Mouse (Mus musculus) CH12.LX (cell line): ENCODE measurements around the gene Lrig2. TPM values are rescaled to one million over a fixed set of nuclear protein-coding genes. Genes with fewer than 3 reads are reported as not detected.
A peak's percentile ranks its signal among the peaks of the same experiment; 100 is the strongest.

Experiments
- DNase-seq: peaks from one replicate; pipeline ENCODE4 v3.0.0-alpha.2; 2013; ENCODE audit errors: extremely low read depth
- H3K27ac ChIP-seq: 2 replicates; pipeline ENCODE4 v1.5.1; 2012; ENCODE audit warnings: low read depth, mild to moderate bottlenecking, control low read depth, moderate library complexity; ENCODE audit not compliant: insufficient read depth
- H3K27me3 ChIP-seq: replicated peaks from 2 replicates; pipeline ENCODE3; 2012; ENCODE audit warnings: inconsistent platforms
- H3K36me3 ChIP-seq, 2 experiments: replicated peaks in 1 of 2; 2 replicates each; pipeline versions ENCODE3 to v1.6.1; 2012; ENCODE audit warnings: inconsistent platforms in 1 of 2, low read length in 1 of 2, mild to moderate bottlenecking in 1 of 2, mixed read lengths in 1 of 2, moderate library complexity in 1 of 2; ENCODE audit not compliant: control insufficient read depth in 1 of 2, insufficient read depth in 1 of 2
- H3K4me1 ChIP-seq, 2 experiments: 2 replicates each; pipeline ENCODE4 v1.6.1; 2012; ENCODE audit warnings: inconsistent platforms in 1 of 2, moderate library complexity in 1 of 2; ENCODE audit not compliant: insufficient read depth in 2 of 2, control insufficient read depth in 1 of 2
- H3K4me2 ChIP-seq: 2 replicates; pipeline ENCODE4 v1.6.1; 2012; ENCODE audit warnings: low read depth, mild to moderate bottlenecking, control low read depth; ENCODE audit not compliant: poor library complexity, insufficient read depth, severe bottlenecking
- H3K4me3 ChIP-seq, 3 experiments: fragments of 150-350 bp in 1 of 3; sonication (generic) in 1 of 3; replicated peaks in 1 of 3; 2 replicates each; pipeline versions ENCODE3 to v1.5.1; 2011 to 2012; ENCODE audit warnings: low read depth in 2 of 3, low read length in 2 of 3, mild to moderate bottlenecking in 2 of 3, moderate library complexity in 2 of 3, control low read depth in 1 of 3, improper control_type of control experiment in 1 of 3, inconsistent platforms in 1 of 3, mixed read lengths in 1 of 3; ENCODE audit not compliant: poor library complexity in 1 of 3
- H3K79me2 ChIP-seq: replicated peaks from 2 replicates; pipeline ENCODE4 v1.6.1; 2012; ENCODE audit warnings: mild to moderate bottlenecking, moderate library complexity; ENCODE audit not compliant: control insufficient read depth, poor library complexity, insufficient read depth, severe bottlenecking; ENCODE audit errors: extremely low read depth
- H3K9ac ChIP-seq: 2 replicates; pipeline ENCODE4 v1.6.1; 2012; ENCODE audit warnings: low read depth, mild to moderate bottlenecking, control low read depth, moderate library complexity; ENCODE audit not compliant: insufficient read depth
- H3K9me3 ChIP-seq: replicated peaks from 2 replicates; pipeline ENCODE3; 2012; ENCODE audit warnings: low read length, inconsistent platforms, mixed read lengths
- BHLHE40 ChIP-seq: IDR thresholded peaks from 2 replicates; pipeline ENCODE4 v1.6.1; 2011; ENCODE audit warnings: mild to moderate bottlenecking, low read depth, low read length, improper control_type of control experiment
- CHD1 ChIP-seq: IDR thresholded peaks from 2 replicates; pipeline ENCODE4 v1.6.1; 2012; ENCODE audit warnings: low read depth, low read length, improper control_type of control experiment, inconsistent platforms
- CTCF ChIP-seq, 2 experiments: IDR thresholded peaks in 1 of 2; conservative IDR thresholded peaks in 1 of 2; 2 replicates each; pipeline ENCODE4 v1.5.1; 2011 to 2012; ENCODE audit warnings: low read depth in 2 of 2, low read length in 2 of 2, improper control_type of control experiment in 1 of 2, inconsistent platforms in 1 of 2, mild to moderate bottlenecking in 1 of 2, moderate library complexity in 1 of 2
- ELF1 ChIP-seq: IDR thresholded peaks from 2 replicates; pipeline ENCODE4 v1.6.1; 2014; ENCODE audit warnings: low read depth, mild to moderate bottlenecking, inconsistent platforms, low read length, improper control_type of control experiment
- HCFC1 ChIP-seq: IDR thresholded peaks from 2 replicates; pipeline ENCODE4 v1.6.1; 2012; ENCODE audit warnings: low read depth, mild to moderate bottlenecking, inconsistent platforms, low read length, improper control_type of control experiment
- JUND ChIP-seq: conservative IDR thresholded peaks from 2 replicates; pipeline ENCODE4 v1.6.1; 2011; ENCODE audit warnings: low read depth, low read length, improper control_type of control experiment
- MEF2A ChIP-seq: IDR thresholded peaks from 2 replicates; pipeline ENCODE4 v1.6.1; 2014; ENCODE audit warnings: low read depth, mild to moderate bottlenecking, inconsistent platforms, low read length, improper control_type of control experiment, borderline replicate concordance
- NRF1 ChIP-seq: IDR thresholded peaks from 2 replicates; pipeline ENCODE4 v1.6.1; 2014; ENCODE audit warnings: low read depth, mild to moderate bottlenecking, inconsistent platforms, low read length, improper control_type of control experiment, moderate library complexity
- POLR2A ChIP-seq: IDR thresholded peaks from 2 replicates; pipeline ENCODE4 v1.6.1; 2011; ENCODE audit warnings: low read depth, mild to moderate bottlenecking, improper control_type of control experiment, low read length
- POLR2AphosphoS2 ChIP-seq: IDR thresholded peaks from 2 replicates; pipeline ENCODE4 v1.6.1; 2011; ENCODE audit warnings: low read depth, low read length, improper control_type of control experiment
- SMC3 ChIP-seq: IDR thresholded peaks from 2 replicates; pipeline ENCODE4 v1.6.1; 2011; ENCODE audit warnings: low read depth, low read length, improper control_type of control experiment
- TBP ChIP-seq: conservative IDR thresholded peaks from 2 replicates; pipeline ENCODE4 v1.6.1; 2011; ENCODE audit warnings: low read depth, low read length, improper control_type of control experiment
- TCF12 ChIP-seq: IDR thresholded peaks from 2 replicates; pipeline ENCODE4 v1.6.1; 2014; ENCODE audit warnings: low read depth, mild to moderate bottlenecking, inconsistent platforms, low read length, improper control_type of control experiment
- USF1 ChIP-seq: IDR thresholded peaks from 2 replicates; pipeline ENCODE4 v1.6.1; 2014; ENCODE audit warnings: low read depth, mild to moderate bottlenecking, inconsistent platforms, low read length, improper control_type of control experiment
- USF2 ChIP-seq: conservative IDR thresholded peaks from 2 replicates; pipeline ENCODE4 v1.6.1; 2011; ENCODE audit warnings: low read depth, low read length, improper control_type of control experiment
- ZC3H11A ChIP-seq: IDR thresholded peaks from 2 replicates; pipeline ENCODE4 v1.6.1; 2012; ENCODE audit warnings: low read depth, mild to moderate bottlenecking, inconsistent platforms, low read length, improper control_type of control experiment
- ZNF384 ChIP-seq: IDR thresholded peaks from 2 replicates; pipeline ENCODE4 v1.6.1; 2012; ENCODE audit warnings: low read depth, low read length, improper control_type of control experiment, inconsistent platforms
- dilution Hi-C: fragments of 300-500 bp; cut with MboI; formaldehyde crosslinking; loops from 2 replicates; pipeline ENCODE4 v1.14.3; 2020; ENCODE audit warnings: low sequenced_read_pairs; ENCODE audit not compliant: extremely low pct_unique_long_range_greater_than_20kb, extremely low pct_ligation_motif_present
- in situ Hi-C: fragments of 300-500 bp; cut with MboI; formaldehyde crosslinking; loops from 3 replicates; pipeline ENCODE4 v1.14.3; 2019; ENCODE audit warnings: low sequenced_read_pairs, low pct_ligation_motif_present, low pct_unique_long_range_greater_than_20kb, mixed read lengths
- polyA plus RNA-seq: library from polyadenylated mRNA; unstranded; fragments of >175 nt; gene quantifications from 2 replicates; pipeline ENCODE4 v1.2.1, GENCODE M21; 2012; ENCODE audit warnings: low read depth; ENCODE audit not compliant: insufficient read length
- total RNA-seq, 2 experiments: library from RNA; depleted of rRNA; stranded (reverse); fragments of 300-350 nt in 1 of 2; fragments of >200 nt in 1 of 2; gene quantifications; 2 replicates each; pipeline ENCODE4 v1.2.3; 2012 to 2014

Gene Lrig2
- total and polyA plus RNA-seq, 3 experiments: 2.8 to 5.4 (median 5.1) TPM

GRCm38 (mm10) chr3:104378228-104378627 is 133.5 kb downstream of the Lrig2 start:
- H3K4me1 ChIP-seq: peaks cover 0 to 8% of the 10 kb centered on the region in 2 experiments; a peak in 1 of 4 replicates
- H3K36me3 ChIP-seq: no peaks in the 10 kb centered on the region
- in situ Hi-C loops: no loop called here
- peak; percentile 67 for TF ChIP-seq BHLHE40
- TF ChIP-seq NRF1: no peak
- no peak for TF ChIP-seq TCF12
- no peak for TF ChIP-seq USF2
- TF ChIP-seq ZNF384: peak; percentile 58; the same call in 1 of the 2 replicates
- TF ChIP-seq USF1: no peak
- H3K27ac ChIP-seq: no peak overlapping the region
- dilution Hi-C loops: no loop called here
- H3K79me2 ChIP-seq: no peaks in the 10 kb centered on the region
- no peak overlapping the region for H3K9ac ChIP-seq
- no peak overlapping the region for H3K4me3 ChIP-seq
- H3K4me2 ChIP-seq: no peak overlapping the region
- no peaks in the 10 kb centered on the region for H3K27me3 ChIP-seq
- no peak for DNase-seq
- no peaks in the 10 kb centered on the region for H3K9me3 ChIP-seq

DNA sequence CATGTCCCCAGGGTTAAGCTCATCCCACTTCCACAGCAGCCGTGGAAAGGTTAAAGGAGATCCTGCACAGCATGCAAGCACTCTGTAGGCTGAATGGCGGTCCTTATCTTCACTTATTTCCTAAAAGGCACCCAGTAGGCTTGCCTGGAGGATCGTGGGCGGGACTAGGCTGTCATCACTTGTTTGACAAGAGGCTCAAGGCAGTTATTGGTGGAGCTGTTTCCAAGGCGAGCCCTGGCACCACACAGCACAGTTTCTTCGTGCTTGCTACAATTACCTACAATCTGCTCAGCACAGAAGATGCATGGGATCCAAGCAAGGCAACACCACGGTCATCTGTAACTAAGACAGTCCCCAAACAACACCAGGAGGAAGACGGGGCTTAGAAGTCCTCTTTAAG is 137.8 kb downstream of the Lrig2 start:
- no peaks in the 10 kb centered on the region for H3K27me3 ChIP-seq
- DNase-seq: no peak
- no peak overlapping the region for H3K4me3 ChIP-seq
- H3K36me3 ChIP-seq: no peaks in the 10 kb centered on the region
- H3K79me2 ChIP-seq: no peaks in the 10 kb centered on the region
- TF ChIP-seq JUND (no peak), POLR2AphosphoS2 (no peak), HCFC1 (no peak), NRF1 (no peak), POLR2A (no peak), ZC3H11A (no peak), ELF1 (no peak), USF2 (no peak), SMC3 (no peak), CHD1 (no peak), CTCF (conservative IDR thresholded peaks at IDR 0.05 in 1 of 2, IDR thresholded peaks at IDR 0.05 in 1 of 2; ENCODE audit: low read depth in 2 of 2, low read length in 2 of 2) (no peak), TBP (no peak), ZNF384 (no peak), MEF2A (no peak)
- H3K9me3 ChIP-seq: no peaks in the 10 kb centered on the region
- H3K27ac ChIP-seq: no peak overlapping the region
- H3K4me2 ChIP-seq: no peak overlapping the region
- dilution Hi-C loops (no loop called here), in situ Hi-C loops (no loop called here)
- peaks cover 0 to 8% of the 10 kb centered on the region in 2 experiments; a peak in 1 of 4 replicates for H3K4me1 ChIP-seq
- H3K9ac ChIP-seq: no peak overlapping the region
